Mouse (Mus musculus) embryonic facial prominence, embryonic 15.5 days (tissue): ENCODE measurements at regions not wholly inside any gene's neighbourhood (a gene's known extent, or its start where the extent isn't known, plus 50 kb on each side); places are given as distances from the start of the nearest gene placed in this dataset.
A peak's percentile ranks its signal among the peaks of the same experiment; 100 is the strongest.

Experiments
- ATAC-seq: fragments of 200-750 bp; cut with Nextera tagmentation; 2 replicates; pipeline ENCODE4 v1.8.0; 2017; ENCODE audit warnings: low read depth, moderate TSS enrichment; ENCODE audit not compliant: insufficient number of reproducible peaks, low FRiP score, low TSS enrichment
- H3K27ac ChIP-seq: fragments of 300-500 bp; sonication (generic); replicated peaks from 2 replicates; pipeline ENCODE4 v1.5.1; 2015; ENCODE audit warnings: mild to moderate bottlenecking, inconsistent platforms
- H3K27me3 ChIP-seq: fragments of 300-500 bp; sonication (generic); 2 replicates; pipeline ENCODE4 v1.6.1; 2015; ENCODE audit warnings: inconsistent platforms
- H3K36me3 ChIP-seq: fragments of 300-500 bp; sonication (generic); 2 replicates; pipeline ENCODE4 v1.6.1; 2015; ENCODE audit warnings: mild to moderate bottlenecking, inconsistent platforms
- H3K4me1 ChIP-seq: fragments of 300-500 bp; sonication (generic); 2 replicates; pipeline ENCODE4 v1.6.1; 2015; ENCODE audit warnings: inconsistent platforms
- H3K4me2 ChIP-seq: fragments of 300-500 bp; sonication (generic); replicated peaks from 2 replicates; pipeline ENCODE4 v1.6.1; 2015; ENCODE audit warnings: mild to moderate bottlenecking, inconsistent platforms
- H3K4me3 ChIP-seq: fragments of 300-500 bp; sonication (generic); replicated peaks from 2 replicates; pipeline ENCODE4 v1.5.1; 2015; ENCODE audit warnings: mild to moderate bottlenecking, inconsistent platforms
- H3K9ac ChIP-seq: fragments of 300-500 bp; sonication (generic); 2 replicates; pipeline ENCODE4 v1.6.1; 2015; ENCODE audit warnings: inconsistent platforms
- H3K9me3 ChIP-seq: fragments of 300-500 bp; sonication (generic); replicated peaks from 2 replicates; pipeline ENCODE4 v1.6.1; 2016; ENCODE audit warnings: inconsistent platforms
- WGBS: fragments of 180-500 bp; shearing (Covaris S2); methylation state at CpG from one replicate; pipeline ENCODE4 v1.1.7; 2015; 5-methylcytosine and 5-hydroxymethylcytosine counted together

- no peak overlapping the region for H3K9ac ChIP-seq
- no peak overlapping the region for H3K27ac ChIP-seq
- H3K4me2 ChIP-seq, result no peak overlapping the region
- H3K9me3 ChIP-seq, result no peaks in the 10 kb centered on the region
- H3K27me3 ChIP-seq, result no peaks in the 10 kb centered on the region; the same call in 1 of the 2 replicates
- H3K36me3 ChIP-seq, result no peaks in the 10 kb centered on the region
- ATAC-seq, result no peak
- H3K4me3 ChIP-seq, result no peak overlapping the region
- WGBS, result 64% methylated on average over 4 of the region's 4 CpGs
- no peaks in the 10 kb centered on the region for H3K4me1 ChIP-seq
Measured at GRCm38 (mm10) chr4:143020658-143021057, 192.1 kb downstream of the Prdm2 start.

DNA sequence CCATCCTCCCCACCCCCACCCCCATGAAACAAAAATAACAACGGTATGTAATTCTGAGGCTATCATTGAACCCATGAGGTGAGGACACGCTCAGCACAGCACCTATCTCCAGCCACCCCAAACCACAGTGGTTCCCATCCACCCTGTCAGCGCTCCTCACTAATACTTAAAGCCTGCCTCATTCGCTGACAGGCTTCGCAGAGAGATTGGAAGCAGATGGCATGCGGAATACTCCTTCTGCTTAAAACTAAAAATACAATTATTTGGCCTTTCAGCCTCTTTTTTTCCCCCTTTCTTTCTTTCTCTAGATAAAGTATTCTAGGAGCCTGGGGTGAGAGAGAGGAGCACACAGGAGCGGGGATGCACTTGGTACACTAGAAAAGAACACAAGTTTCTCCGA is 199.9 kb downstream of the Prdm2 start:
- H3K9me3 ChIP-seq, result no peaks in the 10 kb centered on the region
- H3K36me3 ChIP-seq, result no peaks in the 10 kb centered on the region
- 45% methylated on average over 8 of the region's 8 CpGs for WGBS
- no peak overlapping the region for H3K27ac ChIP-seq
- H3K9ac ChIP-seq, result no peak overlapping the region
- no peak overlapping the region for H3K4me2 ChIP-seq
- peaks cover 4% of the 10 kb centered on the region; the same call in 1 of the 2 replicates for H3K27me3 ChIP-seq
- H3K4me3 ChIP-seq, result no peak overlapping the region
- no peaks in the 10 kb centered on the region for H3K4me1 ChIP-seq
- no peak for ATAC-seq

GRCm38 (mm10) chr4:143001961-143002360 is 210.8 kb downstream of the Prdm2 start:
- no peak overlapping the region for H3K4me2 ChIP-seq
- no peak for ATAC-seq
- no peak overlapping the region for H3K27ac ChIP-seq
- 48% methylated on average over 13 of the region's 13 CpGs for WGBS
- H3K4me1 ChIP-seq, result 0 out of 2 replicates have a peak, but pooled peaks cover 5% of the 10 kb centered on the region
- no peak overlapping the region for H3K4me3 ChIP-seq
- no peaks in the 10 kb centered on the region for H3K9me3 ChIP-seq
- H3K36me3 ChIP-seq, result no peaks in the 10 kb centered on the region
- H3K9ac ChIP-seq, result no peak overlapping the region
- H3K27me3 ChIP-seq, result no peaks in the 10 kb centered on the region

- no peak overlapping the region for H3K4me3 ChIP-seq
- H3K4me2 ChIP-seq, result no peak overlapping the region
- 0 out of 2 replicates have a peak, but pooled peaks cover 2% of the 10 kb centered on the region for H3K4me1 ChIP-seq
- no peaks in the 10 kb centered on the region for H3K9me3 ChIP-seq
- H3K9ac ChIP-seq, result no peak overlapping the region
- 70% methylated on average over 5 of the region's 5 CpGs for WGBS
- H3K27me3 ChIP-seq, result no peaks in the 10 kb centered on the region
- H3K36me3 ChIP-seq, result no peaks in the 10 kb centered on the region
- H3K27ac ChIP-seq, result no peak overlapping the region
- ATAC-seq, result no peak
Measured at GRCm38 (mm10) chr4:143001486-143001885, 211.3 kb downstream of the Prdm2 start.

DNA sequence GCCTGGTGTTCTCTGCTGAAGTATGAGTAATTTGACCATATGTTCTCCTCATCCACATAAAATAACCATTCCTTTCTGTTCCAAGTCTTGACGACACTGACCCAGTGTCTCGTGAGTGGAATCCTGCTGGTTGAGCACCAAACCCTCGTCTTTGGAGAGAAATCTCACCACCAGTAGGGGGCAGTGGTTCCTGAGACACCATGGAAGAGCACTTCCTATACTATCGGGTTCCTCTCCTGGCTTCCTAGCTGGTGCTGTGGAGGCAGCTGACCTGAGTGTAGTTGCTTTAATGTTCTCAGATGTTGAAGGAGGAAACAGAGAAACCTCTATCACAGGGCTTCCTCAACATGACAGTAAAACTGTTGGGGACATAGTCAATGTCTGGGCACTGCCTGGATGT is 216.4 kb downstream of the Prdm2 start:
- Histone ChIP-seq H3K4me1 (no peaks in the 10 kb centered on the region), H3K9me3 (no peaks in the 10 kb centered on the region), H3K4me3 (no peak overlapping the region), H3K4me2 (no peak overlapping the region), H3K27ac (no peak overlapping the region), H3K27me3 (no peaks in the 10 kb centered on the region), H3K36me3 (no peaks in the 10 kb centered on the region), H3K9ac (no peak overlapping the region)
- 71% methylated on average over 4 of the region's 4 CpGs for WGBS
- no peak for ATAC-seq

DNA sequence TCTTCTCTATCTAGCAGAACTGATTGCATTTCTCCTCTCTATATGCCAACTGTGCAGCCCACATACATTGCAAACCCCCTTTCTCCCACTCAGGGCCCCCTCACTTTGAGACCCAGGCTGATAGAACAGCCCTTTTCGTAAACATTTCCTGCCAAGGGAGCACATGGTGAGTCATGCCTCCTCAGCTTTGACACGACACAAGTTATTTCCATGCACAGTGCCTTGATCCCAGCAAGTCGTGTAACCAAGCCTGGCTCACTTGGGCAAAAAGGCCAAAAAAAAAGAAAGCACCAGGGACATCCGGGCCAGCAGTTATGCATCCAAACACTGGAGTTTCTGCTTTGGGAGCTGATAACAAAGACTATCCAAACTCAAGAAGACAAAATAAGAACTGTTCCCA is 221.4 kb downstream of the Prdm2 start:
- WGBS, result 61% methylated on average over 4 of the region's 4 CpGs
- ATAC-seq, result no peak

DNA sequence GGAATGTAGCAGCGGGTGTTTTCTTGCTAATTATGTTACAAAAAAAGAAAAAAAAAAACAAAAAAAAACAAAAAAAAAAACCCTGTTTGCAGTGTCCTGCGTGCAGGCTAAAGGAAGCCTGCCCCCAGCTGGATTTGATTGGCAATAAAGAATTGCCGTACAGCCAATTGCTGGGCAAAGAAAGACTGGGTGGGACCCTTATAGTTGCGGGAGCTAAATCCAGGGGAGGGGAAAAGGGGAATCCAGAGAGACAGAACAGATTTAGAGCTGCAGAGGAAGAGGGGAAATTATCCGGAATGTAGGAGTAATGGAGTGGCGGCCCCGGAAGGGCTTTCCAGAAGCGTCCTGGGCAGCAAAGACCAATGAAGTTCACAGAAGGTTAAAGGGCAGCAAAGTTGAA is 223.6 kb downstream of the Prdm2 start:
- H3K4me1 ChIP-seq, result no peaks in the 10 kb centered on the region
- 3% methylated on average over 8 of the region's 8 CpGs for WGBS
- H3K36me3 ChIP-seq, result no peaks in the 10 kb centered on the region
- no peak overlapping the region for H3K27ac ChIP-seq
- no peak for ATAC-seq
- no peak overlapping the region; the same call in 1 of the 2 replicates for H3K4me3 ChIP-seq
- peak overlapping the region; percentile 23; the same call in 1 of the 2 replicates for H3K4me2 ChIP-seq
- H3K27me3 ChIP-seq, result no peaks in the 10 kb centered on the region; the same call in 1 of the 2 replicates
- H3K9ac ChIP-seq, result no peak overlapping the region
- H3K9me3 ChIP-seq, result no peaks in the 10 kb centered on the region

More for the DNA sequence above, 221.4 kb downstream of the Prdm2 start:
- no peaks in the 10 kb centered on the region; the same call in 1 of the 2 replicates for H3K27me3 ChIP-seq
- no peaks in the 10 kb centered on the region for H3K36me3 ChIP-seq
- no peak overlapping the region for H3K9ac ChIP-seq
- H3K4me2 ChIP-seq, result no peak overlapping the region
- H3K4me1 ChIP-seq, result no peaks in the 10 kb centered on the region
- no peak overlapping the region for H3K4me3 ChIP-seq
- no peak overlapping the region for H3K27ac ChIP-seq
- no peaks in the 10 kb centered on the region for H3K9me3 ChIP-seq

DNA sequence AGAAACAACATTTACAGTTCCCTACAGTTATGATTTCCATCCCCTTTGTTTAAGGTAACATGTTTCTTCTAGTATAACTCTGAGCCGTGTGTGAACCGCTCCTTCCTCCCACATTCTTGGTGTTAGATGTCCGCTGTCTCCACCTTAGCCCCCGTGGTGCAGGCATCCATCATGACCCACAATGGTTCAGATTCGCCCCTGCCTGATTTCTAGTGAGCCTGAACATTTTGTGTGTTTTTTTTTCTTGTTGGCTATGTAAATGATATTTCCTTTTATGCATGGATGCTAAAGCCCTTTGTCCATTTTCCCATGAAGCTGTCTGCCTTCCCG is 229.5 kb downstream of the Prdm2 start:
- H3K9me3 ChIP-seq, result no peaks in the 10 kb centered on the region
- ATAC-seq, result 0 out of 2 replicates have a peak, but pooled peaks have one; percentile 47
- H3K9ac ChIP-seq, result no peak overlapping the region
- no peak overlapping the region for H3K27ac ChIP-seq
- WGBS, result 35% methylated on average over 6 of the region's 6 CpGs
- H3K4me2 ChIP-seq, result no peak overlapping the region
- no peaks in the 10 kb centered on the region for H3K36me3 ChIP-seq
- H3K4me1 ChIP-seq, result peaks cover 7% of the 10 kb centered on the region; the same call in 1 of the 2 replicates
- no peak overlapping the region for H3K4me3 ChIP-seq
- H3K27me3 ChIP-seq, result no peaks in the 10 kb centered on the region

- H3K9ac ChIP-seq, result no peak overlapping the region
- WGBS, result 44% methylated on average over 8 of the region's 8 CpGs
- no peaks in the 10 kb centered on the region for H3K27me3 ChIP-seq
- no peaks in the 10 kb centered on the region for H3K9me3 ChIP-seq
- H3K36me3 ChIP-seq, result no peaks in the 10 kb centered on the region
- no peak overlapping the region for H3K4me3 ChIP-seq
- H3K4me2 ChIP-seq, result no peak overlapping the region
- H3K27ac ChIP-seq, result no peak overlapping the region
- H3K4me1 ChIP-seq, result peaks cover 7% of the 10 kb centered on the region; the same call in 1 of the 2 replicates
- ATAC-seq, result peak; percentile 54; the same call in 1 of the 2 replicates
Measured at GRCm38 (mm10) chr4:142982585-142983294, 230.1 kb downstream of the Prdm2 start.

- Histone ChIP-seq H3K9ac (no peak overlapping the region), H3K4me2 (no peak overlapping the region), H3K4me1 (no peaks in the 10 kb centered on the region), H3K27ac (no peak overlapping the region), H3K27me3 (no peaks in the 10 kb centered on the region), H3K4me3 (no peak overlapping the region), H3K36me3 (no peaks in the 10 kb centered on the region), H3K9me3 (no peaks in the 10 kb centered on the region)
- WGBS, result 77% methylated on average over 11 of the region's 11 CpGs
- ATAC-seq, result no peak
Measured at GRCm38 (mm10) chr4:142975620-142976019, 237.2 kb downstream of the Prdm2 start.

- Histone ChIP-seq H3K36me3 (no peaks in the 10 kb centered on the region), H3K27me3 (no peaks in the 10 kb centered on the region), H3K4me1 (no peaks in the 10 kb centered on the region), H3K4me2 (no peak overlapping the region), H3K9ac (no peak overlapping the region), H3K27ac (no peak overlapping the region), H3K4me3 (no peak overlapping the region), H3K9me3 (no peaks in the 10 kb centered on the region)
- ATAC-seq, result no peak
- 78% methylated on average over 4 of the region's 4 CpGs for WGBS
Measured at GRCm38 (mm10) chr4:142970040-142970439, 242.8 kb downstream of the Prdm2 start.

GRCm38 (mm10) chr4:142967604-142968003 is 245.2 kb downstream of the Prdm2 start:
- Histone ChIP-seq H3K27ac (no peak overlapping the region), H3K9ac (no peak overlapping the region), H3K9me3 (no peaks in the 10 kb centered on the region), H3K36me3 (no peaks in the 10 kb centered on the region), H3K4me3 (no peak overlapping the region), H3K4me2 (no peak overlapping the region), H3K27me3 (no peaks in the 10 kb centered on the region), H3K4me1 (no peaks in the 10 kb centered on the region)
- WGBS, result 95% methylated on average over 2 of the region's 2 CpGs
- no peak for ATAC-seq
